Comparison of ENCODE assay signal across 9 mouse cellular contexts in genomic region chr7:27259771-27260170, GRCm38 (mm10). TPM values are rescaled to one million over a fixed set of nuclear protein-coding genes. Genes with fewer than 3 reads are reported as not detected.
DNase-seq lines count a peak whose midpoint lies in the region; ATAC-seq and TF ChIP-seq lines count a peak whose summit lies in the region.
"Had no signal": no experiment of that assay in that cellular context is flagged by ENCODE, and none has a peak within 500 bp of the region (broad histone marks: within the 10 kb centered on the region; RNA-seq: fewer than 3 reads in every experiment).

No protein-coding gene starts in this region.

- H3K27ac ChIP-seq in cerebellum, adult 2 months (ENCODE audit: insufficient read depth, low read length): peak overlapping the region; percentile 92; the same call in 1 of the 2 replicates
- H3K27ac ChIP-seq in lung, postnatal 0 days (ENCODE audit: low read length): peak overlapping the region; percentile 68; the same call in 1 of the 2 replicates
- H3K27ac ChIP-seq in hindbrain, embryonic 15.5 days (replicated peaks): peak overlapping the region; percentile 94

- DNase-seq in cerebellum, adult 2 months: peak in 1 of 2 experiments; percentile 43
- no peak for DNase-seq in cerebellum, postnatal 4 days (ENCODE audit: low spot score in 2 of 2)
- DNase-seq in lung, postnatal 0 days (ENCODE audit: low spot score): no peak
- no peak for DNase-seq in lung, postnatal 25 days (ENCODE audit: low spot score)
- no peak for DNase-seq in embryo, embryonic 10 days (ENCODE audit: low spot score)
- no peak for DNase-seq in c-Kit-positive CD71-positive TER-119-positive erythroid progenitor cells, embryonic 14.5 days (ENCODE audit: low spot score)

- no peaks in the 10 kb centered on the region for H3K36me3 ChIP-seq in lung, postnatal 0 days (ENCODE audit: insufficient read depth, low read length)
- H3K36me3 ChIP-seq in hindbrain, embryonic 15.5 days: peaks cover 26% of the 10 kb centered on the region
- H3K36me3 ChIP-seq in myocyte (ENCODE audit: control insufficient read depth, insufficient read depth): peaks cover 4% of the 10 kb centered on the region

- H3K4me3 ChIP-seq in cerebellum, adult 2 months (replicated peaks; ENCODE audit: insufficient read depth, low read depth, low read length): peak overlapping the region; percentile 84
- H3K4me3 ChIP-seq in lung, postnatal 0 days (ENCODE audit: low read depth, low read length): peak overlapping the region; percentile 77
- H3K4me3 ChIP-seq in hindbrain, embryonic 15.5 days: peak overlapping the region; percentile 85
- peak overlapping the region; percentile 63 for H3K4me3 ChIP-seq in myocyte

- no peak for TF ChIP-seq EP300 in lung, postnatal 0 days (IDR thresholded peaks at IDR 0.05)

- no peak for TF ChIP-seq CTCF in cerebellum, adult 2 months (IDR thresholded peaks at IDR 0.05; ENCODE audit: borderline replicate concordance, insufficient read depth, low read depth, low read length)
- no peak for TF ChIP-seq CTCF in lung, postnatal 0 days (IDR thresholded peaks at IDR 0.05)

- 0% methylated on average over 5 of the region's 5 CpGs for WGBS in cerebellum, adult 2 months
- 24% methylated on average over 5 of the region's 5 CpGs for WGBS in lung, postnatal 0 days
- WGBS in hindbrain, embryonic 15.5 days: 5% methylated on average over 5 of the region's 5 CpGs

- no peak for TF ChIP-seq POLR2A in cerebellum, adult 2 months (IDR thresholded peaks at IDR 0.05; ENCODE audit: borderline replicate concordance, insufficient read depth, low read length)
- TF ChIP-seq POLR2A in myocyte (IDR thresholded peaks at IDR 0.05; ENCODE audit: insufficient read length, low read depth): peak; percentile 49

- peaks cover 21% of the 10 kb centered on the region for H3K4me1 ChIP-seq in cerebellum, adult 2 months (ENCODE audit: control insufficient read depth, insufficient read depth, low read length)
- peaks cover 10% of the 10 kb centered on the region; the same call in 1 of the 2 replicates for H3K4me1 ChIP-seq in lung, postnatal 0 days (ENCODE audit: insufficient read depth, low read depth, low read length)
- H3K4me1 ChIP-seq in hindbrain, embryonic 15.5 days (replicated peaks): peaks cover 39% of the 10 kb centered on the region

- no peaks in the 10 kb centered on the region for H3K9me3 ChIP-seq in lung, postnatal 0 days (ENCODE audit: low read length)
- no peaks in the 10 kb centered on the region for H3K9me3 ChIP-seq in hindbrain, embryonic 15.5 days

- H3K79me2 ChIP-seq in myocyte (ENCODE audit: control insufficient read depth, insufficient read depth): peaks cover 12% of the 10 kb centered on the region

- no peaks in the 10 kb centered on the region for H3K27me3 ChIP-seq in cerebellum, adult 2 months (ENCODE audit: control insufficient read depth, insufficient read depth, low read length)
- H3K27me3 ChIP-seq in lung, postnatal 0 days (replicated peaks; ENCODE audit: insufficient read depth, low read length): no peaks in the 10 kb centered on the region
- no peaks in the 10 kb centered on the region for H3K27me3 ChIP-seq in hindbrain, embryonic 15.5 days
- H3K27me3 ChIP-seq in myocyte (ENCODE audit: control insufficient read depth, insufficient read depth, insufficient read length): no peaks in the 10 kb centered on the region
- H3K27me3 ChIP-seq: CH12.LX had no signal

- no peak for ATAC-seq in lung, postnatal 0 days
- ATAC-seq in hindbrain, embryonic 15.5 days (ENCODE audit: low FRiP score, low read depth): 0 out of 2 replicates have a peak, but pooled peaks have one; percentile 7

- H3K4me2 ChIP-seq in lung, postnatal 0 days (replicated peaks; ENCODE audit: low read depth, low read length): peak overlapping the region; percentile 95
- H3K4me2 ChIP-seq in hindbrain, embryonic 15.5 days: peak overlapping the region; percentile 64
- H3K4me2 ChIP-seq in myocyte (ENCODE audit: low read depth): peak overlapping the region; percentile 70

- H3K9ac ChIP-seq in lung, postnatal 0 days (replicated peaks; ENCODE audit: low read depth): peak overlapping the region; percentile 88
- peak overlapping the region; percentile 94 for H3K9ac ChIP-seq in hindbrain, embryonic 15.5 days

- peak overlapping the region; percentile 21 for H3ac ChIP-seq in myocyte (ENCODE audit: control insufficient read depth, insufficient read length)

TF ChIP-seq in myocyte, 11 proteins besides CTCF, POLR2A, EP300 and RAD21:
- TF ChIP-seq MYOG (IDR thresholded peaks at IDR 0.05; ENCODE audit: control insufficient read depth in 1 of 3, insufficient read depth in 1 of 3, insufficient read length in 2 of 3, low read depth in 2 of 3): peak in 2 of 3 experiments; percentile 43 to 76
- TF ChIP-seq MYOD1 (IDR thresholded peaks at IDR 0.05; ENCODE audit: control insufficient read depth in 1 of 3, insufficient read length in 2 of 3, low read depth in 2 of 3): peak in 2 of 3 experiments; percentile 51 to 68
- no peak for TF ChIP-seq TCF12 (IDR thresholded peaks at IDR 0.05; ENCODE audit: insufficient read depth, poor library complexity, severe bottlenecking)
- peak; percentile 74 for TF ChIP-seq POLR2AphosphoS2 (IDR thresholded peaks at IDR 0.05; ENCODE audit: insufficient read length, low read depth)
- no peak for TF ChIP-seq REST (IDR thresholded peaks at IDR 0.05; ENCODE audit: insufficient read depth, insufficient read length)
- no peak for TF ChIP-seq TCF3 (IDR thresholded peaks at IDR 0.05; ENCODE audit: insufficient read length, low read depth)
- TF ChIP-seq SRF (IDR thresholded peaks at IDR 0.05; ENCODE audit: control insufficient read depth, insufficient read length, low read depth): no peak
- TF ChIP-seq MAX (IDR thresholded peaks at IDR 0.05; ENCODE audit: low read depth): no peak

RNA-seq across cellular contexts. Expression of gene Numbl, which starts 1.5 kb away (rescaled TPM):
- 56.7 and 64.1 TPM in 2 replicates for polyA plus RNA-seq in cerebellum, adult 2 months (2012; rRNA removed)
- polyA plus RNA-seq in lung, postnatal 0 days (2015; fragmentation: Nextera tagmentation; extraction: Ambion mirVana): 11.6 and 11.7 TPM in 2 replicates
- polyA plus RNA-seq in hindbrain, embryonic 15.5 days (2015; fragmentation: Nextera tagmentation; extraction: Ambion mirVana): 57.8 and 67.5 TPM in 2 replicates
- 28.8 TPM for polyA plus RNA-seq in myocyte (2012; fragmentation: generic; extraction: Trizol)

RNA-seq across cellular contexts. Expression of gene Coq8b, which starts 26.9 kb away (rescaled TPM):
- 20.8 and 23.9 TPM in 2 replicates for polyA plus RNA-seq in cerebellum, adult 2 months (2012; rRNA removed)
- polyA plus RNA-seq in lung, postnatal 0 days (2015; fragmentation: Nextera tagmentation; extraction: Ambion mirVana): 21.3 and 23.6 TPM in 2 replicates
- 20.6 and 23.2 TPM in 2 replicates for polyA plus RNA-seq in hindbrain, embryonic 15.5 days (2015; fragmentation: Nextera tagmentation; extraction: Ambion mirVana)
- 19.1 TPM for polyA plus RNA-seq in myocyte (2012; fragmentation: generic; extraction: Trizol)

RNA-seq across cellular contexts. Expression of gene Itpkc, which starts 31.3 kb away (rescaled TPM):
- polyA plus RNA-seq in cerebellum, adult 2 months (2012; rRNA removed): 12.4 and 13.2 TPM in 2 replicates
- polyA plus RNA-seq in lung, postnatal 0 days (2015; fragmentation: Nextera tagmentation; extraction: Ambion mirVana): 2.9 and 4.1 TPM in 2 replicates
- polyA plus RNA-seq in hindbrain, embryonic 15.5 days (2015; fragmentation: Nextera tagmentation; extraction: Ambion mirVana): 7.5 and 8.2 TPM in 2 replicates
- polyA plus RNA-seq in myocyte (2012; fragmentation: generic; extraction: Trizol): 7.1 TPM
